Mouse (Mus musculus) adrenal gland, postnatal 14 days (tissue): ENCODE measurements around the gene Hs6st3. TPM values are rescaled to one million over a fixed set of nuclear protein-coding genes. Genes with fewer than 3 reads are reported as not detected.

Source experiments
- DNase-seq: peaks from one replicate; pipeline ENCODE4 v3.0.0; 2021; ENCODE audit warnings: mixed read lengths
- total RNA-seq: library from RNA; stranded (reverse); gene quantifications from 2 replicates; pipeline ENCODE4 v1.2.3, GENCODE M21; 2021

Hs6st3 gene
- total RNA-seq, 1 experiment from 2014 or later: 1.4 TPM

DNA sequence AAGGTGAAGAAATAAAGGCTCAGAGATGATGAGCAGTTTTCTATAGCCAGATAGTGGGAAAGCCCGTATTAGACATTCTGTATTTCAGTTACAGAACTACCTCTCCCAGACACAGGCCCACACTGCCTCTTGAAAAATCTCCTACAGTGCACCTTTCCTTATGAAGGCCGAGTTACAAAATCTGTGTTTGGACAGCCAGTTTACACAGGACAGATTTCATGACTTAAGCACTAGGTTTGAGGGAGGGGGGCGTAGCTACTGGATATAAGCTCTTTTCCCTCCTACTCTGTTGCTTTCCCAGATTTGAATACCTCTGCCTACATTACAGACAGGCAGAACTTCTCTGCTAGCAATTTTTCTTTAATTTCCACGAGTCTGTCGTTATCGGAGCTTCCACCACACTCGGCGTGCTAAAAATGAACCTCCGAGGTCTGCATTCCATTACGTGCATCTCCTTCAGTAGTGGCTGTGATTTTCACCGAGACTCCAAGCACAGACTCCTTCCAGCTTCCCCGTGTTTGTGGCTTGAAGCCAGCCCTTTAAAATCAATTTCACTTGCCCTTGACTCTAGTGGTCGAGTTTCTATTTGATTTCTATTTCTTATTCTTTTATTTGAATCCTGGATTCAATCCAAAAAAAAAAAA, 770.0 kb downstream of the Hs6st3 start:
- DNase-seq: no peak

DNA sequence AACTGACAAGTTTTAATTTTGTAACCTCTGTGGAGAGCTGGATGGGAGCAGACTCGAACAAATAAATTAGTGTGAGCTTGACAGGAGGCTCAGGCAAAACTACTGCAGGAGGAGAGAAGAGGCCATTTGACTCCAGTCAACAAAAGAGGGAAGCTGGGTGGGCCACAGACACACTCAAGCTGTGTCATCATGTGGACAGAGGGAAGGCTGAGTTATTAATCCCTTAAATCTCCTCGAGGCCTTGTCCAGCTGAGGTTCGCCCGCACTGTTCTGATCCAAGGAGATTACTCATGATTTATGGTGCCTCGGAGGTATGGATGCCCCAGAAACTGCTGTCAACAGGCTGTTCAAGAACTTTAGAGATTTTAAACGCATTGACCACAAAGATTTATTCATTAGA, 776.4 kb downstream of the Hs6st3 start:
- DNase-seq: peak; percentile 16

DNA sequence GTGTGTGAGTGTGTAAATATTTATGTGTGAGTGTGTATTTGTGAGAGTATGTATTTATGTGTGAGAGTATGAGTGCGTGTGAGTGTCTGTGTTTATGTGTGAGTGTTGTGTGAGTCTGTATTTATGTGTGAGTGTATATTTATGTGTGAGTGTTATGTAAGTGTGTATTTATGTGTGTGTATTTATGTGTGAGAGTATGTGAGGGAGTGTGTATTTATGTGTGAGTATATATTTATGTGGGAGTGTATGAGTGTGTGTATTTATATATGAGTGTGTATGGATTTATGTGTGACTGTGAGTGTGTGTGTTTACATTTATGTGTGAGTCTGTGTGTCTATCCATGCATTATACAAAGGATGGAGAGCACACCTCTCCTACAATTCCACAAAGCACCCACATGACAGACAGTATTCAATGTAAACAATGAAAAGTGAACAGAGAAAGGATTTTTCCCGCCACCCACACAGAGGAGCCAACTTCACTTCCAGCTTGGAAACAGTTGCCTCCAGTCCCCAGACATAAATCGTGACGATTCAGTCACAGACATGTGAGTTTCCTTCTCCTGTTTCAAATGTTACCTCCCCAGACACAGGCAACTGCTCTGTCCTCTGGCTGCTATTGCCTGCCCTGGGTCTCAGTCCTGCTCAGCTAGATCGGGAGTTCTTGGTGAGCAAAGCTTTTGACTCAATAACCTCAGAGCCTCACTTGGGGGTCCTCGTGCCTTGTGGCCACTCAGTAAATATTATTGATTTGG, 780.3 kb downstream of the Hs6st3 start:
- no peak for DNase-seq

DNA sequence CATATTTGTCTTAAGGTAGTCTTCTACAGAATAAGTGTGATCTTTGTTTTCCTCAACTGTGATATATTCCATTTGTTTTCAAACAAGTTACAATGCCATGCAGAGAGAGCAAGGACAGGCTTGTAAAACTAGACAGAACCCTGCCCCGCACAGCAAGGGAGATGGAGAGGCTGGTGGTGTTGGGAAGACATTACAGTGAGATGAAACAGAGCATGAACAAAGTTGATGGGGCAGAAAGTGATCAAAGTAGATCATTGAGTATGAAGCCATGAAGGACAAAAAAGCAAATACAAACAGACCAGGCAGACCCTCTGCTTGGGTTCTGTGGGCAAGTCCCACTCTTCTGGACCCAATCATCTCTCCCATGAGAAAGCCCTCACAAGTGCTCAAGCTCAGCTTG, 781.0 kb downstream of the Hs6st3 start:
- DNase-seq: no peak

Other genes with a start within 250 kb of the Hs6st3 start
- gene Dzip1, start 212.9 kb upstream of the Hs6st3 start, total RNA-seq: 13.3 and 13.4 TPM in 2 replicates
- gene Dnajc3, start 200.4 kb upstream of the Hs6st3 start, total RNA-seq: 53.6 and 56.4 TPM in 2 replicates
- 12.0 and 17.8 TPM in 2 replicates for gene Uggt2, start 38.9 kb upstream of the Hs6st3 start, total RNA-seq